Mouse (Mus musculus): Measurements from ENCODE around the gene Gtf2h4. TPM values are rescaled to one million over a fixed set of nuclear protein-coding genes. Genes with fewer than 3 reads are reported as not detected.

Gtf2h4 gene
- polyA plus RNA-seq, 1 experiment from 2014 or later, result 39.3 TPM

- ATAC-seq (ENCODE audit: low FRiP score) (no peak), DNase-seq (ENCODE audit: low spot score, missing footprints) (peak; percentile 92)
- H3K4me3 ChIP-seq (ENCODE audit: low read depth, low read length), result no peak overlapping the region
- WGBS, result 23% methylated on average over 4 of the region's 4 CpGs
- H3K27me3 ChIP-seq (ENCODE audit: control insufficient read depth, insufficient read depth, low read length), result no peaks in the 10 kb centered on the region
- no peak overlapping the region for H3K9ac ChIP-seq (ENCODE audit: low read length)
- no peaks in the 10 kb centered on the region for H3K36me3 ChIP-seq (ENCODE audit: control insufficient read depth, insufficient read depth, low read length)
- peak overlapping the region; percentile 100 for H3K27ac ChIP-seq (ENCODE audit: low read depth, low read length)
- H3K4me2 ChIP-seq, result no peak overlapping the region
- no peaks in the 10 kb centered on the region for H3K9me3 ChIP-seq (ENCODE audit: control insufficient read depth, low read length)
- H3K4me1 ChIP-seq (ENCODE audit: control insufficient read depth, insufficient read depth, low read length), result peaks cover 20% of the 10 kb centered on the region
Measured at GRCm38 (mm10) chr17:35705836-35706235, 32.3 kb upstream of the Gtf2h4 start.

DNA sequence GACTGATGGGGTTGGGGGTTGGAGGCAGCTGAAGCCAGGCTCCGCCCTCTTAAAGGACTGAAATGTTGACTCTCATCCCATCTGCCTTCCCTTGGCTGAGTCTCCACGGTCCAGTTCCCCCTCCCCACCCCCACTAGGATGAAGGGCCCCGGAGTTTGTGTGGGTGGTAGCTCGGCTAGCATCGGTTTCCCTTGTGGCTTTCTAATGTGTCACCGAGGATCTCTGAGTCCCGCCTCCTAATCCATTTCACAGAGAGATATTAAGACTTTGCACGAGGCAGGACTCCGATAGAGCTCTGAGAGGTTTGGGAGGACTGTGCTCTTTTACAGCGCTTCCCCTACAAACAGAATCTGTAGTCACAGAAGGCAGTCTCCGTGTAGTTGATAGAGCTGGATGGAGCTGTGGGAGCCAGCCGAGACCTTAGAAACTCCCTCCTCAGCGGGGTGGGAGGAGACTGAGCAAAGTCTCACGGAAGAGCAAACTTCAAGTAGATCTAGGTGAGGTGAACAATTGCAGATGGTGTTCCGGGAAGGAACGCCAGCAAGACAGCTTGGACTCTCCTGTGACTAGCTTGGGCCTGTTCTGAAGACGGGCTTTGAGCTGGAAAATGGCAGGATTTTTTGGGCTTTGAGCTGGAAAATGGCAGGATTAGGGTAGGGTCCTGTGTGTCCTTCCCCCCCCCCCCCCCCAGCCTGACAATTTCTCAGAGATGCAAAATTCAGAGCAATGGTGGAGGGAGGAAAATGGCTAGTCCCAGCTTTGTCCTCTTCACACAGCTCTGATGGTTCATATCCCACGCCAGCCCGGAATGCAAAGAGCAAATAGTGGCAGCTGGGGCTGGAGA, 31.3 kb upstream of the Gtf2h4 start, which contains the start of gene Ddr1:
TSS of gene Ddr1 (minus strand) at position 1 of the 844 bp plus-strand sequence.
- peak within 1 kb of the TSS; percentile 98 for H3K9ac ChIP-seq (ENCODE audit: low read length)

GRCm38 (mm10) chr17:35703751-35704271, 30.3 kb upstream of the Gtf2h4 start:
- H3K4me3 ChIP-seq (ENCODE audit: low read depth, low read length), result peak overlapping the region; percentile 86
- peak overlapping the region; percentile 93 for H3K4me2 ChIP-seq
- H3K27me3 ChIP-seq (ENCODE audit: control insufficient read depth, insufficient read depth, low read length), result no peaks in the 10 kb centered on the region
- peak overlapping the region; percentile 100 for H3K27ac ChIP-seq (ENCODE audit: low read depth, low read length)
- DNase-seq (ENCODE audit: low spot score, missing footprints), result peak; percentile 98
- H3K9ac ChIP-seq (ENCODE audit: low read length), result peak overlapping the region; percentile 98
- H3K36me3 ChIP-seq (ENCODE audit: control insufficient read depth, insufficient read depth, low read length), result no peaks in the 10 kb centered on the region
- ATAC-seq (ENCODE audit: low FRiP score), result peak; percentile 91
- WGBS, result under 1% methylated on average over 13 of the region's 14 CpGs
- peaks cover 22% of the 10 kb centered on the region for H3K4me1 ChIP-seq (ENCODE audit: control insufficient read depth, insufficient read depth, low read length)
- H3K9me3 ChIP-seq (ENCODE audit: control insufficient read depth, low read length), result no peaks in the 10 kb centered on the region

More for the DNA sequence above, 31.3 kb upstream of the Gtf2h4 start, which contains the start of gene Ddr1:
- Histone ChIP-seq H3K4me3 (ENCODE audit: low read depth, low read length) (peak within 1 kb of the TSS; percentile 86), H3K27me3 (ENCODE audit: control insufficient read depth, insufficient read depth, low read length) (no peaks in the 10 kb centered on the region), H3K9me3 (ENCODE audit: control insufficient read depth, low read length) (no peaks in the 10 kb centered on the region), H3K27ac (ENCODE audit: low read depth, low read length) (peak within 1 kb of the TSS; percentile 100), H3K36me3 (ENCODE audit: control insufficient read depth, insufficient read depth, low read length) (no peaks in the 10 kb centered on the region), H3K4me2 (peak within 1 kb of the TSS; percentile 93), H3K4me1 (ENCODE audit: control insufficient read depth, insufficient read depth, low read length) (peaks cover 13% of the 10 kb centered on the region)
- peak; percentile 81 for ATAC-seq (ENCODE audit: low FRiP score)
- 2% methylated on average over 19 of the region's 19 CpGs for WGBS
- peak; percentile 98 for DNase-seq (ENCODE audit: low spot score, missing footprints)

DNA sequence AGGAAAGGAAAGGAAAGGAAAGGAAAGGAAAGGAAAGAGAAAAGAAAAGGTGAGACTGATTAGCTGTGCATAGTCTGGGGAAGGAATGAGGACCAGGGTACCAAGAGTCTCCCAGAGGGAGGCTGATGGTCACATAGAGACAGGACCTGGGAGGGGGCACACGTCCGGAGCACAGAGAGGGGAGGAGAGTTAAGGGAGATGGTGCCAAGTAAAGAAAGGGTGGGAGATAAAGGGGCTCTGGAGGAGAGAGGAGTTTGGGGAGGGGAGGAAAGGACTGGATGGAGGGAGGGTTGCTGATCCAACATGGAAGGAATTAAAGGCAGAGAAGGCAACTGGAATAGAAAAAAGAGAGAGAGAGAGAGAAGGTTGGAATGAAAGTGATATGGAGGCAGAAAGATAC, 29.5 kb upstream of the Gtf2h4 start:
- peak; percentile 91 for DNase-seq (ENCODE audit: low spot score, missing footprints)
- H3K4me2 ChIP-seq, result peak overlapping the region; percentile 93
- peak overlapping the region; percentile 98 for H3K9ac ChIP-seq (ENCODE audit: low read length)
- H3K4me3 ChIP-seq (ENCODE audit: low read depth, low read length), result peak overlapping the region; percentile 86
- 0% methylated on average over 2 of the region's 2 CpGs for WGBS
- no peak for ATAC-seq (ENCODE audit: low FRiP score)
- no peaks in the 10 kb centered on the region for H3K27me3 ChIP-seq (ENCODE audit: control insufficient read depth, insufficient read depth, low read length)
- H3K4me1 ChIP-seq (ENCODE audit: control insufficient read depth, insufficient read depth, low read length), result peaks cover 28% of the 10 kb centered on the region
- H3K27ac ChIP-seq (ENCODE audit: low read depth, low read length), result peak overlapping the region; percentile 100
- no peaks in the 10 kb centered on the region for H3K36me3 ChIP-seq (ENCODE audit: control insufficient read depth, insufficient read depth, low read length)
- H3K9me3 ChIP-seq (ENCODE audit: control insufficient read depth, low read length), result no peaks in the 10 kb centered on the region

- H3K4me1 ChIP-seq (ENCODE audit: control insufficient read depth, insufficient read depth, low read length), result peaks cover 32% of the 10 kb centered on the region
- H3K36me3 ChIP-seq (ENCODE audit: control insufficient read depth, insufficient read depth, low read length), result no peaks in the 10 kb centered on the region
- peak overlapping the region; percentile 93 for H3K4me2 ChIP-seq
- peak overlapping the region; percentile 98 for H3K9ac ChIP-seq (ENCODE audit: low read length)
- peak overlapping the region; percentile 100 for H3K27ac ChIP-seq (ENCODE audit: low read depth, low read length)
- no peak for ATAC-seq (ENCODE audit: low FRiP score)
- H3K4me3 ChIP-seq (ENCODE audit: low read depth, low read length), result peak overlapping the region; percentile 86
- H3K9me3 ChIP-seq (ENCODE audit: control insufficient read depth, low read length), result no peaks in the 10 kb centered on the region
- H3K27me3 ChIP-seq (ENCODE audit: control insufficient read depth, insufficient read depth, low read length), result no peaks in the 10 kb centered on the region
- WGBS, result 1% methylated on average over 4 of the region's 4 CpGs
- DNase-seq (ENCODE audit: low spot score, missing footprints), result no peak
Measured at GRCm38 (mm10) chr17:35702605-35703004, 29.1 kb upstream of the Gtf2h4 start.

GRCm38 (mm10) chr17:35701978-35702461, 28.5 kb upstream of the Gtf2h4 start:
- Histone ChIP-seq H3K36me3 (ENCODE audit: control insufficient read depth, insufficient read depth, low read length) (no peaks in the 10 kb centered on the region), H3K4me3 (ENCODE audit: low read depth, low read length) (peak overlapping the region; percentile 86), H3K27ac (ENCODE audit: low read depth, low read length) (peak overlapping the region; percentile 100), H3K4me1 (ENCODE audit: control insufficient read depth, insufficient read depth, low read length) (peaks cover 38% of the 10 kb centered on the region), H3K27me3 (ENCODE audit: control insufficient read depth, insufficient read depth, low read length) (no peaks in the 10 kb centered on the region), H3K9me3 (ENCODE audit: control insufficient read depth, low read length) (no peaks in the 10 kb centered on the region), H3K4me2 (peak overlapping the region; percentile 93), H3K9ac (ENCODE audit: low read length) (peak overlapping the region; percentile 98)
- ATAC-seq (ENCODE audit: low FRiP score) (no peak), DNase-seq (ENCODE audit: low spot score, missing footprints) (no peak)
- 0% methylated on average over 16 of the region's 16 CpGs for WGBS

GRCm38 (mm10) chr17:35701203-35701977, 27.9 kb upstream of the Gtf2h4 start:
- H3K36me3 ChIP-seq (ENCODE audit: control insufficient read depth, insufficient read depth, low read length), result no peaks in the 10 kb centered on the region
- peaks cover 42% of the 10 kb centered on the region for H3K4me1 ChIP-seq (ENCODE audit: control insufficient read depth, insufficient read depth, low read length)
- no peaks in the 10 kb centered on the region for H3K9me3 ChIP-seq (ENCODE audit: control insufficient read depth, low read length)
- H3K9ac ChIP-seq (ENCODE audit: low read length), result peak overlapping the region; percentile 98
- peak; percentile 95 for DNase-seq (ENCODE audit: low spot score, missing footprints)
- peak overlapping the region; percentile 100 for H3K27ac ChIP-seq (ENCODE audit: low read depth, low read length)
- no peaks in the 10 kb centered on the region for H3K27me3 ChIP-seq (ENCODE audit: control insufficient read depth, insufficient read depth, low read length)
- WGBS, result 1% methylated on average over 16 of the region's 16 CpGs
- H3K4me2 ChIP-seq, result peak overlapping the region; percentile 93
- no peak for ATAC-seq (ENCODE audit: low FRiP score)
- H3K4me3 ChIP-seq (ENCODE audit: low read depth, low read length), result peak overlapping the region; percentile 86

- no peaks in the 10 kb centered on the region; the same call in 1 of the 2 replicates for H3K9me3 ChIP-seq (ENCODE audit: control insufficient read depth, low read length)
- peak; percentile 96 for DNase-seq (ENCODE audit: low spot score, missing footprints)
- peaks cover 5% of the 10 kb centered on the region for H3K36me3 ChIP-seq (ENCODE audit: control insufficient read depth, insufficient read depth, low read length)
- peaks cover 35% of the 10 kb centered on the region for H3K4me1 ChIP-seq (ENCODE audit: control insufficient read depth, insufficient read depth, low read length)
- under 1% methylated on average over 42 of the region's 66 CpGs for WGBS
- H3K4me2 ChIP-seq, result peak overlapping the region; percentile 93
- H3K27ac ChIP-seq (ENCODE audit: low read depth, low read length), result peak overlapping the region; percentile 100
- H3K4me3 ChIP-seq (ENCODE audit: low read depth, low read length), result peak overlapping the region; percentile 86
- peak; percentile 3 for ATAC-seq (ENCODE audit: low FRiP score)
- no peaks in the 10 kb centered on the region for H3K27me3 ChIP-seq (ENCODE audit: control insufficient read depth, insufficient read depth, low read length)
- H3K9ac ChIP-seq (ENCODE audit: low read length), result peak overlapping the region; percentile 98
Measured at GRCm38 (mm10) chr17:35700371-35700961, 26.9 kb upstream of the Gtf2h4 start.

All from midbrain, embryonic 11.5 days (tissue).